ENCODE assay signal across 16 mouse cellular contexts in genomic region chr1:41888966-41889365, GRCm38 (mm10).
DNase-seq lines count a peak whose midpoint lies in the region; ATAC-seq and TF ChIP-seq lines count a peak whose summit lies in the region.
"Had no signal": no experiment of that assay in that cellular context is flagged by ENCODE, and none has a peak within 500 bp of the region (broad histone marks: within the 10 kb centered on the region; RNA-seq: fewer than 3 reads in every experiment).

No protein-coding gene starts in this region.

- no peak overlapping the region for H3K9ac ChIP-seq in forebrain, postnatal 0 days
- H3K9ac ChIP-seq: embryonic facial prominence, embryonic 12.5 days; heart, embryonic 13.5 days; lung, embryonic 15.5 days; midbrain, embryonic 12.5 days had no signal

- 29% methylated on average over 5 of the region's 5 CpGs for WGBS in embryonic facial prominence, embryonic 10.5 days
- 32% methylated on average over 5 of the region's 5 CpGs for whole genome bisulfite sequencing in forebrain, postnatal 0 days

- H3K36me3 ChIP-seq in embryonic facial prominence, embryonic 10.5 days (replicated peaks): no peaks in the 10 kb centered on the region
- no peaks in the 10 kb centered on the region for H3K36me3 ChIP-seq in forebrain, postnatal 0 days (ENCODE audit: insufficient read depth)
- H3K36me3 ChIP-seq: embryonic facial prominence, embryonic 12.5 days; G1E; heart, embryonic 13.5 days; lung, embryonic 15.5 days; midbrain, embryonic 12.5 days had no signal

- H3K27me3 ChIP-seq in embryonic facial prominence, embryonic 10.5 days (replicated peaks; ENCODE audit: low read depth, poor library complexity, severe bottlenecking): peaks cover 5% of the 10 kb centered on the region; the same call in 1 of the 2 replicates
- H3K27me3 ChIP-seq in forebrain, postnatal 0 days (ENCODE audit: insufficient read depth, low read length): no peaks in the 10 kb centered on the region
- H3K27me3 ChIP-seq: embryonic facial prominence, embryonic 12.5 days; heart, embryonic 13.5 days; lung, embryonic 15.5 days; midbrain, embryonic 12.5 days had no signal

- no peak overlapping the region for H3K4me2 ChIP-seq in forebrain, postnatal 0 days (ENCODE audit: low read depth)
- H3K4me2 ChIP-seq: embryonic facial prominence, embryonic 12.5 days; heart, embryonic 13.5 days; liver, embryonic 11.5 days; lung, embryonic 15.5 days; midbrain, embryonic 12.5 days had no signal

- H3K4me1 ChIP-seq in embryonic facial prominence, embryonic 10.5 days: peaks cover 66% of the 10 kb centered on the region
- 0 out of 2 replicates have a peak, but pooled peaks cover 6% of the 10 kb centered on the region for H3K4me1 ChIP-seq in forebrain, postnatal 0 days (ENCODE audit: insufficient read depth)

- no peaks in the 10 kb centered on the region for H3K9me3 ChIP-seq in embryonic facial prominence, embryonic 10.5 days
- H3K9me3 ChIP-seq in forebrain, postnatal 0 days (ENCODE audit: low read length): no peaks in the 10 kb centered on the region
- H3K9me3 ChIP-seq: embryonic facial prominence, embryonic 12.5 days; heart, embryonic 13.5 days; lung, embryonic 15.5 days; midbrain, embryonic 12.5 days had no signal

- peak overlapping the region; percentile 48; the same call in 1 of the 2 replicates for H3K27ac ChIP-seq in embryonic facial prominence, embryonic 10.5 days (replicated peaks)
- peak overlapping the region; percentile 59 for H3K27ac ChIP-seq in forebrain, postnatal 0 days (ENCODE audit: low read depth, low read length)
- no peak overlapping the region for H3K27ac ChIP-seq in layer of hippocampus, adult 2 months
- H3K27ac ChIP-seq: heart, embryonic 13.5 days; lung, embryonic 15.5 days; macrophage had no signal

- TF ChIP-seq CTCF in forebrain, postnatal 0 days (IDR thresholded peaks at IDR 0.05; ENCODE audit: low read depth): no peak
- TF ChIP-seq CTCF in layer of hippocampus, adult 2 months (conservative IDR thresholded peaks at IDR 0.05): no peak

- peak; percentile 9 for DNase-seq in kidney, adult 11 months
- DNase-seq in kidney, postnatal 10 days: no peak
- peak; percentile 12 for DNase-seq in Muller cell, postnatal 12 days (ENCODE audit: inconsistent ontology term)
- DNase-seq in embryonic facial prominence, embryonic 10.5 days (ENCODE audit: low spot score): no peak
- DNase-seq in forebrain, postnatal 0 days: no peak
- no peak for DNase-seq in adipocyte (ENCODE audit: low spot score)
- DNase-seq in layer of hippocampus, adult 2 months (ENCODE audit: low spot score in 2 of 2): no peak
- DNase-seq: cerebellum, adult 11 months; heart, postnatal 36 days had no signal

- no peak overlapping the region for H3K4me3 ChIP-seq in embryonic facial prominence, embryonic 10.5 days
- H3K4me3 ChIP-seq in forebrain, postnatal 0 days (ENCODE audit: low read depth, low read length): no peak overlapping the region
- H3K4me3 ChIP-seq in layer of hippocampus, adult 2 months: no peak overlapping the region
- H3K4me3 ChIP-seq: embryonic facial prominence, embryonic 12.5 days; heart, embryonic 13.5 days; lung, embryonic 15.5 days; midbrain, embryonic 12.5 days had no signal

- no peak for ATAC-seq in forebrain, postnatal 0 days

Comparison
In these comparisons a context has a peak if more than half of its experiments do, and no peak if none do; other contexts are left out.
1. DNase-seq: peak in kidney, adult 11 months (single experiment) and Muller cell, postnatal 12 days (single experiment); none in kidney, postnatal 10 days (single experiment), embryonic facial prominence, embryonic 10.5 days (single experiment), forebrain, postnatal 0 days (single experiment), adipocyte (single experiment) and layer of hippocampus, adult 2 months (0 of 2).